Mouse (Mus musculus): Measurements from ENCODE around the gene Mbnl2. TPM values are rescaled to one million over a fixed set of nuclear protein-coding genes. Genes with fewer than 3 reads are reported as not detected.
A peak's percentile ranks its signal among the peaks of the same experiment; 100 is the strongest.

Gene Mbnl2
- polyA plus RNA-seq, 1 experiment from 2014 or later, result 129 TPM

DNA sequence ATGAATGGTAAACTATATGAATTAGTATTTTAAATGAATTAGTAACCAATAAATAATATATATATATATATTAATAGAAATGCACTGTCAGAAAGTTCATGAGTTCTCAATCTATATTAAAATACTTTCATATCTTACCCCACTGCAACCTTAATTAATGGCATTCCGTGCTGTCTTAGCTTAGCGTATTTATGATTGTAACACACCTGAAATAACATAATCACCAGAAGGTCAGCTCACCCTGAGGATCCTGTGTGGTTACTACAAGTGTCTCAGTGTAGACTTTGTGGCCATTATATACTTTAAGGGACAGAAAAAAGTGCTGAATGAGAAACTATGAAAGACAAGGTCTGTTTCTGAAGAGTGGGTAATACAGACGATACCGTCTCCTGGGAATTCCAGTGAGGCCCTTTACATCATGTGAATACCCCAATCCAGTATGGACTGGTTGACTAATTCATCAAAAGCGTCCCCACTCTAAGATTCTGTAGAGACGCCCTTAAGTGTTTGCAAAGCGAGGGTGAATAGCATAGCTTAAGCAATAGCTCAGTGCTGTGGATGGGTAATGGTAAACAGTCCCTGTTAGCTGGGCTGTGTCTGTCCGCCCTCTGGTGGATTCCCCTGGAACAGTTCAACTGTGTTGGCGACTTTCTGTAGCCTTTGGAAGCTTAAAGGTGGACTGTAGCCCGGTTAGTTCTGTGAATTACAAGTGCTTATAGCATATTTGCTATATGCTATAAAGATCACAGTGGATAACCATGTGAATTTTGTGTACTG, 122.6 kb downstream of the Mbnl2 start:
- WGBS, result 48% methylated on average over 10 of the region's 10 CpGs
- H3K36me3 ChIP-seq (ENCODE audit: control insufficient read depth, insufficient read depth, low read length), result peaks cover 80% of the 10 kb centered on the region
- H3K9me3 ChIP-seq (ENCODE audit: control insufficient read depth, low read length), result no peaks in the 10 kb centered on the region
- H3K27me3 ChIP-seq (ENCODE audit: control insufficient read depth, insufficient read depth, low read length), result no peaks in the 10 kb centered on the region
- no peak overlapping the region for H3K27ac ChIP-seq (replicated peaks in 1 of 2; ENCODE audit: control insufficient read depth in 1 of 2, insufficient read depth in 1 of 2, low read depth in 2 of 2, low read length in 2 of 2)
- peaks cover 0 to 2% of the 10 kb centered on the region in 2 experiments; a peak in 1 of 4 replicates for H3K4me1 ChIP-seq (ENCODE audit: control insufficient read depth in 2 of 2, insufficient read depth in 2 of 2, low read length in 2 of 2)
- H3K9ac ChIP-seq (ENCODE audit: low read length), result no peak overlapping the region
- ATAC-seq (ENCODE audit: insufficient number of reproducible peaks, insufficient read depth, low FRiP score, low read depth), result peak; percentile 59; the same call in 1 of the 2 replicates
- H3K4me2 ChIP-seq (ENCODE audit: low read length), result no peak overlapping the region
- no peak overlapping the region for H3K4me3 ChIP-seq (ENCODE audit: control insufficient read depth in 1 of 2, insufficient read depth in 1 of 2, low read depth in 1 of 2, low read length in 2 of 2)

DNA sequence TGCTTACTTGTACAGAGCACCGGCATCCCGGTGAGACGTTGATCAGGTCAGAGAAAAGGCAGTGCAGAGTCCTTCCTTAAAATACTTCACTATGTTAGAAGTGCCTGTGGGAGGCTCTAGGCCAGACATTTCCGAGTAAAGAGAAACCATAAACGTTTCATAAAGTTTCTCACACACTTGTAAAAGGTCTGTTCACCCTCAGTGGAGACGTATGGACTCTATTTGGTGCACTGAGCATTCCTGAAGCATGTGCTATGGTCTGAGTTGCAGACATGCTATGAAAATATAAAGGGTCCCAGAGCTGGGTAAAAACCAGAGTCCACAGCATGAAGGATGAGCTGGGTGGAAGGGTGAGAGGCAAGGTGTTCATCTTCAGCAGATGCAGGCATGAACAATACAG, 124.1 kb downstream of the Mbnl2 start:
- Histone ChIP-seq H3K4me3 (ENCODE audit: control insufficient read depth in 1 of 2, insufficient read depth in 1 of 2, low read depth in 1 of 2, low read length in 2 of 2) (no peak overlapping the region), H3K27me3 (ENCODE audit: control insufficient read depth, insufficient read depth, low read length) (no peaks in the 10 kb centered on the region), H3K36me3 (ENCODE audit: control insufficient read depth, insufficient read depth, low read length) (peaks cover 83% of the 10 kb centered on the region), H3K27ac (replicated peaks in 1 of 2; ENCODE audit: control insufficient read depth in 1 of 2, insufficient read depth in 1 of 2, low read depth in 2 of 2, low read length in 2 of 2) (no peak overlapping the region), H3K4me2 (ENCODE audit: low read length) (no peak overlapping the region), H3K4me1 (ENCODE audit: control insufficient read depth in 2 of 2, insufficient read depth in 2 of 2, low read length in 2 of 2) (peaks cover 0 to 2% of the 10 kb centered on the region in 2 experiments; a peak in 1 of 4 replicates), H3K9me3 (ENCODE audit: control insufficient read depth, low read length) (no peaks in the 10 kb centered on the region), H3K9ac (ENCODE audit: low read length) (no peak overlapping the region)
- ATAC-seq (ENCODE audit: insufficient number of reproducible peaks, insufficient read depth, low FRiP score, low read depth), result no peak
- 89% methylated on average over 6 of the region's 6 CpGs for WGBS

DNA sequence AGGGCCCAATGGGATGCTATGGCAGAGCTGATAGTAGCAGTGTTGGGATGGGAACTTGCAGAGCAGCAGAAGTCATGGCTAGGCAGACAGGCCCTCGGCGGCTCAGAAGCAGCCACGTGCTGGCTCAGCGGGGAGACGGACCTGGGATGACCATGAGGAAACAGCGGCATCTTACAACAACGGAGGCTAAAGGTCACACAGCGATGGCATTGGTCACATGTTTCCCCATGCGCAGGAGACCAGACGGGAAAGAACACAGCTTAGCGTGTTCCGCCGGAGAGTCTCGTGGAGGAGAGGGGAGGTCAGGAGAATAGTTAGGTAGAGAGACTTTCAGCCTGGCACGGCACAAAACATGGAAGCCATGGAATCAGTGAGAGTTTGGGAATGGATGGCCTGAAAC, 125.7 kb downstream of the Mbnl2 start:
- Histone ChIP-seq H3K4me1 (ENCODE audit: control insufficient read depth in 2 of 2, insufficient read depth in 2 of 2, low read length in 2 of 2) (peaks cover 0 to 2% of the 10 kb centered on the region in 2 experiments; a peak in 1 of 4 replicates), H3K9me3 (ENCODE audit: control insufficient read depth, low read length) (no peaks in the 10 kb centered on the region), H3K27me3 (ENCODE audit: control insufficient read depth, insufficient read depth, low read length) (no peaks in the 10 kb centered on the region), H3K4me2 (ENCODE audit: low read length) (no peak overlapping the region), H3K9ac (ENCODE audit: low read length) (no peak overlapping the region), H3K36me3 (ENCODE audit: control insufficient read depth, insufficient read depth, low read length) (peaks cover 92% of the 10 kb centered on the region), H3K4me3 (ENCODE audit: control insufficient read depth in 1 of 2, insufficient read depth in 1 of 2, low read depth in 1 of 2, low read length in 2 of 2) (no peak overlapping the region), H3K27ac (replicated peaks in 1 of 2; ENCODE audit: control insufficient read depth in 1 of 2, insufficient read depth in 1 of 2, low read depth in 2 of 2, low read length in 2 of 2) (no peak overlapping the region)
- no peak for ATAC-seq (ENCODE audit: insufficient number of reproducible peaks, insufficient read depth, low FRiP score, low read depth)
- WGBS, result 87% methylated on average over 15 of the region's 15 CpGs

DNA sequence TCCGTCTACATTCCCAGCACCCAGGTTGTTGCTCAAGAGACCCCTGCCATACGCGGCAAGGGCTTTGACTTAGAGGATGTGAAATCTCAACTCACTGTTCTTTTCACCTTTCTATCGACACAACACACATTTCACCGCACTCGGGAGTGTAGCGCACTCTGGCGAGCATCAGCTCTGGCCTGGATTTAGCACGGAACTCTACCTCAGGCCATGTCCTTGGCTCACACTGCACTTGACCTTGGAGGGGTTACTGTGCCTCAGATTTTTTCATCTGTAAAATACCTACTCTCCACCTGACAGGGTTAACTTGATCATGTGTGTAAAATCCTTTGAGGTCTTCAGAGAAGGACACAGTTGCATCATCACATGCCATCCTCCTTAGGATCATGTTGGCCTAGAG, 127.2 kb downstream of the Mbnl2 start:
- H3K4me3 ChIP-seq (ENCODE audit: control insufficient read depth in 1 of 2, insufficient read depth in 1 of 2, low read depth in 1 of 2, low read length in 2 of 2), result no peak overlapping the region
- H3K9ac ChIP-seq (ENCODE audit: low read length), result no peak overlapping the region
- no peaks in the 10 kb centered on the region for H3K9me3 ChIP-seq (ENCODE audit: control insufficient read depth, low read length)
- H3K36me3 ChIP-seq (ENCODE audit: control insufficient read depth, insufficient read depth, low read length), result peaks cover 89% of the 10 kb centered on the region
- H3K27ac ChIP-seq (replicated peaks in 1 of 2; ENCODE audit: control insufficient read depth in 1 of 2, insufficient read depth in 1 of 2, low read depth in 2 of 2, low read length in 2 of 2), result no peak overlapping the region
- no peaks in the 10 kb centered on the region for H3K27me3 ChIP-seq (ENCODE audit: control insufficient read depth, insufficient read depth, low read length)
- no peak for ATAC-seq (ENCODE audit: insufficient number of reproducible peaks, insufficient read depth, low FRiP score, low read depth)
- WGBS, result 81% methylated on average over 9 of the region's 9 CpGs
- peaks cover 2% of the 10 kb centered on the region in 2 experiments; a peak in 1 of 4 replicates for H3K4me1 ChIP-seq (ENCODE audit: control insufficient read depth in 2 of 2, insufficient read depth in 2 of 2, low read length in 2 of 2)
- no peak overlapping the region for H3K4me2 ChIP-seq (ENCODE audit: low read length)

DNA sequence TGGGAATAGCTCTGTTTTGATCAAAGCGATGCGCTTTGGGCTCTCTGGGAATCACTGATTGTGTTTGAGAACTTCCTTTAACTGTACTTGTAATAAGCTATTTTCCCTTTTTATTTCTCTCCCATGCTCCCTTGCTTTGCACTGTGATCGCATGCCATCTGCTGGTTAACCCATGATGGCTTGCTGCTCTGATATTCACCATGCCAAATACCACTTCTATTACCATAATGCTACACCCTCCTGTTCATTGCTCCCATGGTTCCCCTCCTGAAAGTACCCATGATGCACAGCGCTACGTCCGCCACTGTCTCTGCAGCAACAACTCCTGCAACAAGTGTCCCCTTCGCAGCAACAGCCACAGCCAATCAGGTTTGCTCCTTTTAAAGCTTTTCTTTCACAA, 128.9 kb downstream of the Mbnl2 start:
- H3K36me3 ChIP-seq (ENCODE audit: control insufficient read depth, insufficient read depth, low read length), result peaks cover 92% of the 10 kb centered on the region
- no peak for ATAC-seq (ENCODE audit: insufficient number of reproducible peaks, insufficient read depth, low FRiP score, low read depth)

DNA sequence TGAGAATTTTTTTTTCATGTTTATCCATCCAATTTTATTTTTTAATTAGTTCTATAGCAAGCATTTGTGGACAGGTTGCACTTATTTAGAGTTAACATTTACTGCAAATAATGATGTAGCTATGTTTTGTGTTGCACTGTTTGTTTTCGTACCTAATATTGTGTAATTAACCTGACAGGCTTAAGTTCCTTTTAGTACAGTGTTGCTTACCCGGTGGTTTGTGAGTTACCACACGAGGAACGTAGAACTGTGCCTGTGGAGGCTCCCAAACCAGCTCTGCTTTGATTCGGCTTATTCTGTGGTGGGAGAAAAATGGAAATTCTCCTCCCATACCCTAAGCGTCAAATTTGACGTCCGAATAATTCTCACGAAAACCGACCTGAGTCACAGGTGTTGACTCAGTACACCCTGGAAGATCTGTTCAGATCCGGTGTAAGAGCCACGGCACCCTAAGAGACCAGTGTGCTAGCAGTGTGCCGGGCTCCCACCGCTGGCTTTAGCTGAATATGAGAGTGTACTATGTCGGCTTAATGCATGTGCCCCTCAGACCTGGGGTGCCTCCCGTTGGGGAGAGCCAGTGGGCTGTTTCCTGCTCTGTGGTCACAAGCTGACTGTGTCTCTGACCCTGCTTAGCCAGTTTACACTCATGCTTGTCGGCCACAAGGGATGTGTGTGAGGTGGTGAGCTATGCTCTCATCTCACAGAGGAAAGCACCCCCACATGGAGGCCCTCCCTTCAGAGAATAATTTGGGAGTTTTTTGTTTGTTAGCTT, 129.5 kb downstream of the Mbnl2 start:
- H3K36me3 ChIP-seq (ENCODE audit: control insufficient read depth, insufficient read depth, low read length), result peaks cover 92% of the 10 kb centered on the region

More for the DNA sequence above, 128.9 kb downstream of the Mbnl2 start:
- no peaks in the 10 kb centered on the region for H3K9me3 ChIP-seq (ENCODE audit: control insufficient read depth, low read length)
- H3K4me1 ChIP-seq (ENCODE audit: control insufficient read depth in 2 of 2, insufficient read depth in 2 of 2, low read length in 2 of 2), result peaks cover 2% of the 10 kb centered on the region in 2 experiments; a peak in 1 of 4 replicates
- no peak overlapping the region for H3K9ac ChIP-seq (ENCODE audit: low read length)
- H3K27me3 ChIP-seq (ENCODE audit: control insufficient read depth, insufficient read depth, low read length), result no peaks in the 10 kb centered on the region
- no peak overlapping the region for H3K4me2 ChIP-seq (ENCODE audit: low read length)
- H3K27ac ChIP-seq (replicated peaks in 1 of 2; ENCODE audit: control insufficient read depth in 1 of 2, insufficient read depth in 1 of 2, low read depth in 2 of 2, low read length in 2 of 2), result no peak overlapping the region
- WGBS, result 91% methylated on average over 7 of the region's 7 CpGs
- H3K4me3 ChIP-seq (ENCODE audit: control insufficient read depth in 1 of 2, insufficient read depth in 1 of 2, low read depth in 1 of 2, low read length in 2 of 2), result no peak overlapping the region

DNA sequence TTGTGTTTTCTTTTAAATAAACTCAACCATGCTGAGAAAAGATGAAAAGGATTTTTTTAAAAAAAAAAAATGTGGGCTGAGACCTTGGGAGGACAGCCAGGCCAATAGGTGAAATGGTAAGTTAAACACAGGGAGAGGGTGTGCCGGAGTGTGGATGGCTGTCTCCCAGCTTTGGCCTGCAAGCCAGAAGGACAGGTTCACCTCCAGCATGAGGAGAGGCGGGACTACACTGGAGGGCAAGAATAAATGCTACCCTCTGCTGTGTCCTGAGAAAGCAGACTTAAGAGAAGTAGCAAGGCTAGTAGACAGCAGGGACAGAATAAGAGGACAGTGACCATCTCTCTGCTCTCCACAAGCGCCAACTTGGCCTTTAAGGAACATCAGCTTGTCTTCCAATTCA, 130.1 kb downstream of the Mbnl2 start:
- ATAC-seq (ENCODE audit: insufficient number of reproducible peaks, insufficient read depth, low FRiP score, low read depth), result no peak
- no peaks in the 10 kb centered on the region for H3K9me3 ChIP-seq (ENCODE audit: control insufficient read depth, low read length)
- no peaks in the 10 kb centered on the region for H3K27me3 ChIP-seq (ENCODE audit: control insufficient read depth, insufficient read depth, low read length)
- H3K36me3 ChIP-seq (ENCODE audit: control insufficient read depth, insufficient read depth, low read length), result peaks cover 92% of the 10 kb centered on the region
- H3K4me2 ChIP-seq (ENCODE audit: low read length), result no peak overlapping the region
- H3K9ac ChIP-seq (ENCODE audit: low read length), result no peak overlapping the region
- 75% methylated on average over 3 of the region's 3 CpGs for WGBS
- no peak overlapping the region for H3K27ac ChIP-seq (replicated peaks in 1 of 2; ENCODE audit: control insufficient read depth in 1 of 2, insufficient read depth in 1 of 2, low read depth in 2 of 2, low read length in 2 of 2)
- peaks cover 2% of the 10 kb centered on the region in 2 experiments; a peak in 1 of 4 replicates for H3K4me1 ChIP-seq (ENCODE audit: control insufficient read depth in 2 of 2, insufficient read depth in 2 of 2, low read length in 2 of 2)
- no peak overlapping the region for H3K4me3 ChIP-seq (ENCODE audit: control insufficient read depth in 1 of 2, insufficient read depth in 1 of 2, low read depth in 1 of 2, low read length in 2 of 2)

More for the DNA sequence above, 129.5 kb downstream of the Mbnl2 start:
- peaks cover 2% of the 10 kb centered on the region in 2 experiments; a peak in 1 of 4 replicates for H3K4me1 ChIP-seq (ENCODE audit: control insufficient read depth in 2 of 2, insufficient read depth in 2 of 2, low read length in 2 of 2)
- no peak overlapping the region for H3K4me3 ChIP-seq (ENCODE audit: control insufficient read depth in 1 of 2, insufficient read depth in 1 of 2, low read depth in 1 of 2, low read length in 2 of 2)
- no peak overlapping the region for H3K9ac ChIP-seq (ENCODE audit: low read length)
- no peaks in the 10 kb centered on the region for H3K27me3 ChIP-seq (ENCODE audit: control insufficient read depth, insufficient read depth, low read length)
- no peak for ATAC-seq (ENCODE audit: insufficient number of reproducible peaks, insufficient read depth, low FRiP score, low read depth)
- H3K27ac ChIP-seq (replicated peaks in 1 of 2; ENCODE audit: control insufficient read depth in 1 of 2, insufficient read depth in 1 of 2, low read depth in 2 of 2, low read length in 2 of 2), result no peak overlapping the region
- WGBS, result 83% methylated on average over 17 of the region's 17 CpGs
- no peak overlapping the region for H3K4me2 ChIP-seq (ENCODE audit: low read length)
- H3K9me3 ChIP-seq (ENCODE audit: control insufficient read depth, low read length), result no peaks in the 10 kb centered on the region

Data from heart, embryonic 14.5 days (tissue).